Mouse (Mus musculus) hindbrain, embryonic 10.5 days (tissue): ENCODE measurements around the gene Meis3. TPM values are rescaled to one million over a fixed set of nuclear protein-coding genes. Genes with fewer than 3 reads are reported as not detected.

ENCODE experiments used
- DNase-seq: peaks from one replicate; pipeline ENCODE4 v3.0.0-alpha.2; 2017; ENCODE audit warnings: low spot score
- H3K27ac ChIP-seq: fragments of 300-500 bp; sonication (generic); 2 replicates; pipeline ENCODE4 v1.5.1; 2016; ENCODE audit warnings: mild to moderate bottlenecking, moderate library complexity
- H3K27me3 ChIP-seq: fragments of 300-500 bp; sonication (generic); 2 replicates; pipeline ENCODE4 v1.6.1; 2016; ENCODE audit warnings: mild to moderate bottlenecking; ENCODE audit not compliant: poor library complexity, insufficient read depth, severe bottlenecking
- H3K36me3 ChIP-seq: fragments of 300-500 bp; sonication (generic); 2 replicates; pipeline ENCODE4 v1.6.1; 2016; ENCODE audit warnings: mild to moderate bottlenecking, moderate library complexity
- H3K4me1 ChIP-seq: fragments of 300-500 bp; sonication (generic); replicated peaks from 2 replicates; pipeline ENCODE4 v1.6.1; 2016; ENCODE audit warnings: mild to moderate bottlenecking
- H3K4me3 ChIP-seq: fragments of 300-500 bp; sonication (generic); 2 replicates; pipeline ENCODE4 v1.5.1; 2016; ENCODE audit warnings: mild to moderate bottlenecking, moderate library complexity
- H3K9me3 ChIP-seq: fragments of 300-500 bp; sonication (generic); 2 replicates; pipeline ENCODE4 v1.6.1; 2016; ENCODE audit warnings: mild to moderate bottlenecking, moderate library complexity
- WGBS: fragments of 180-500 bp; shearing (Covaris S2); methylation state at CpG from one replicate; pipeline ENCODE4 v1.1.7; 2016; 5-methylcytosine and 5-hydroxymethylcytosine counted together
- polyA plus RNA-seq: library from polyadenylated mRNA; unstranded; fragments of >200 nt; fragmentation: Nextera tagmentation; extraction: Ambion mirVana; gene quantifications from 2 replicates; pipeline ENCODE4 v1.2.1, GENCODE M21; 2016

Gene Meis3
- polyA plus RNA-seq, 1 experiment from 2014 or later: 173 TPM

GRCm38 (mm10) chr7:16172141-16172581, 2.7 kb upstream of the Meis3 start:
- peaks cover 12% of the 10 kb centered on the region for H3K36me3 ChIP-seq
- peaks cover 17% of the 10 kb centered on the region; the same call in 1 of the 2 replicates for H3K9me3 ChIP-seq
- H3K27ac ChIP-seq: peak overlapping the region; percentile 93
- peak; percentile 82 for DNase-seq
- peak overlapping the region; percentile 22; the same call in 1 of the 2 replicates for H3K4me3 ChIP-seq
- peaks cover 58% of the 10 kb centered on the region for H3K4me1 ChIP-seq
- WGBS: 0% methylated on average over 1 of the region's 1 CpGs
- H3K27me3 ChIP-seq: no peaks in the 10 kb centered on the region

DNA sequence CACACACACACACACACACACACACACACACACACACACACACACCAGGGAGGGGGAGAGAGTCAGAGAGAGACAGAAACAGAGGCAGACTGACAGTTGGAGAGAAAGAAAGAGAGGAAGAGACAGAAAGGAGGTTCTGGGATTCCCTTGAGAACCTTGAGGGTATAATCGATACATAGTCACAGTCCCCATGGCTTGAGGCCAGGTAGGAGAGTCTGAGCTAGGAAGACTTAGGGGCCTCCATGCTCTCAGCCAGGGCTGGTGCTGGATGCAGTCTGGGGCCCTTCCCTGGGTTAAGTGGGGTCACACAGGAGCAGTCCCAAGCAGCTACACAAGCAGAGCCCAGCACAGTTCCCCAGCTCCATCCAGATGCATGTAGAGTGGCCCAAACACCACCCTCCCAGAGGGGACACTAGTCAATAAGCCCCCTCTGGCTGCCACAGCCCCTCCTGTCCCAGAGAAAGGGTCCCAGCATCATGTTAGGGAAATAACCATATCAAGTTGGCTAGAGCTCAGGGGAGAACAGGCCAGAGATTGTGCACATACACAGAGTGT, 2.2 kb upstream of the Meis3 start:
- DNase-seq: no peak
- Histone ChIP-seq H3K4me1 (peaks cover 63% of the 10 kb centered on the region), H3K36me3 (peaks cover 17% of the 10 kb centered on the region), H3K9me3 (peaks cover 13% of the 10 kb centered on the region; the same call in 1 of the 2 replicates), H3K27me3 (no peaks in the 10 kb centered on the region), H3K4me3 (peak overlapping the region; percentile 79; the same call in 1 of the 2 replicates), H3K27ac (peak overlapping the region; percentile 93)
- 28% methylated on average over 1 of the region's 1 CpGs for WGBS

- no peaks in the 10 kb centered on the region for H3K27me3 ChIP-seq
- 52% methylated on average over 5 of the region's 5 CpGs for WGBS
Measured at GRCm38 (mm10) chr7:16173146-16173545, 1.7 kb upstream of the Meis3 start.

DNA sequence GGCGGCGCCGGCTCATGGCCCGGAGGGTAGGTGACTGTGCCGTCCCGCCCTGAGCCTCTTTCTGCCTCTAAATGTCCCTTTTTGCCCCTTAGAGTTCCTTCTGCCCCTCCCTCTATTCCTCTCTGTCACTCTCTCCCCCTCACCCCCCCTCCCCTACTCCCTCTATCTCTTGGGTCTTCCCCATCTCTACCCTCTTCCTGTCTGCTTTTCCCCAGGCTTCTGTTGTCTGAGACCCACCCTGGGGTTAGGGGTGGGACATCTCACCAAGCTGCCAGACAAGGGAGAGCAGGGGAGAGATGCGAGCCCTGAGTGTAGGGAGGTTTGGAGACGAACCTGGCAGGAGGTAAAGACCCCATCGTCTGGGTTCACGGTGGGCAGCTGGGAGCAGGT, 647 bp downstream of the Meis3 start:
- Histone ChIP-seq H3K4me3 (peak overlapping the region; percentile 79), H3K27me3 (no peaks in the 10 kb centered on the region), H3K27ac (peak overlapping the region; percentile 93), H3K36me3 (peaks cover 40% of the 10 kb centered on the region), H3K4me1 (peaks cover 65% of the 10 kb centered on the region), H3K9me3 (0 out of 2 replicates have a peak, but pooled peaks cover 4% of the 10 kb centered on the region)
- WGBS: 0% methylated on average over 10 of the region's 10 CpGs
- DNase-seq: no peak

More at GRCm38 (mm10) chr7:16173146-16173545, 1.7 kb upstream of the Meis3 start:
- peak overlapping the region; percentile 93 for H3K27ac ChIP-seq
- H3K9me3 ChIP-seq: peaks cover 8% of the 10 kb centered on the region; the same call in 1 of the 2 replicates
- H3K4me1 ChIP-seq: peaks cover 65% of the 10 kb centered on the region
- peaks cover 22% of the 10 kb centered on the region for H3K36me3 ChIP-seq
- DNase-seq: no peak
- H3K4me3 ChIP-seq: peak overlapping the region; percentile 79

DNA sequence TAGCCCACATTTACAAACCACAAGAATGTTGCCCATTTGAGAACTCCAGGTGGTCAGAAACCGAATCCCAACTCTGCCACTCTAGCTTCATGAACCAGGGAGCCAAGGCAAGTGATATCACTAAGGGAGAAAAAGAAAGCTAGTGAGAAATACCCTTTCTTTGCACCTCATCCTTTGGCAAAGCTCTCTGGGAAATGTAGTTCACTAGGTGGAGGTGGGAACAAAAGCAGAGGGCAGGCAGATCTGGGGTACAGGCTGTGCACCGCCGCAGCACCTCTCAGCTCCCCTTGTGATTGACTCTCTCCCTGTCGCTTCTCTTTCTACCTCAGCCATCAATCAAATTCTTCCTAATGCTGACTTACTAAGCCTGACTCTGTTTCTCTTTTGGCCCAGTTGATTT, 3.2 kb downstream of the Meis3 start:
- Histone ChIP-seq H3K4me1 (peaks cover 46% of the 10 kb centered on the region), H3K27me3 (no peaks in the 10 kb centered on the region), H3K36me3 (peaks cover 61% of the 10 kb centered on the region), H3K27ac (no peak overlapping the region), H3K9me3 (no peaks in the 10 kb centered on the region), H3K4me3 (no peak overlapping the region)
- WGBS: 71% methylated on average over 4 of the region's 4 CpGs
- DNase-seq: no peak

GRCm38 (mm10) chr7:16183663-16184062, 8.8 kb downstream of the Meis3 start:
- 30% methylated on average over 8 of the region's 8 CpGs for WGBS
- H3K27ac ChIP-seq: no peak overlapping the region
- DNase-seq: peak; percentile 43
- H3K4me1 ChIP-seq: no peaks in the 10 kb centered on the region
- H3K9me3 ChIP-seq: no peaks in the 10 kb centered on the region
- H3K4me3 ChIP-seq: no peak overlapping the region
- H3K36me3 ChIP-seq: peaks cover 76% of the 10 kb centered on the region
- H3K27me3 ChIP-seq: no peaks in the 10 kb centered on the region

- Histone ChIP-seq H3K9me3 (no peaks in the 10 kb centered on the region), H3K27ac (no peak overlapping the region), H3K36me3 (peaks cover 42% of the 10 kb centered on the region), H3K4me3 (no peak overlapping the region), H3K4me1 (no peaks in the 10 kb centered on the region), H3K27me3 (no peaks in the 10 kb centered on the region)
- WGBS: 83% methylated on average over 8 of the region's 8 CpGs
- no peak for DNase-seq
Measured at GRCm38 (mm10) chr7:16187494-16187893, 12.6 kb downstream of the Meis3 start.

- Histone ChIP-seq H3K27me3 (no peaks in the 10 kb centered on the region), H3K27ac (no peak overlapping the region)
- 16% methylated on average over 5 of the region's 5 CpGs for WGBS
Measured at GRCm38 (mm10) chr7:16192315-16192714, 17.4 kb downstream of the Meis3 start.

DNA sequence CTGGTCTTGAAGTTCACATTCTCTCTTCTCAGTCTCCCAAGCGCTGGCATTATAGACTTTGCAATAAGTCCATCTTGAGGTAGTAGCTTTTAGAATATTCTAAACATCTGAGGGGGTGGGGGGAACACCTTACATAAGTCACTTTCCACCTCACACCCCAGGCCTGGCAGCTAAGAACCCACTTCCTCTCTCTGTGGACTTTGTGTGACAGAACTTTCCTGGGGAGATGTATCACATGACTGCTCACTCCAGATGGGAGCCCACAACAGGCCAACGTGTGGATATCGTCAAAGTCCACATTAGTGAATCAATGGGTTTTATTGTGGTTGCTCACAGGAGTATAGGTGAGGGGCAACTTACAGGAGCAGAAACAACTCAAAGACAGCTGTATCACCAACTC, 18.8 kb downstream of the Meis3 start:
- WGBS: 62% methylated on average over 3 of the region's 3 CpGs
- peaks cover 36% of the 10 kb centered on the region for H3K36me3 ChIP-seq
- H3K4me1 ChIP-seq: no peaks in the 10 kb centered on the region
- DNase-seq: no peak
- H3K27me3 ChIP-seq: no peaks in the 10 kb centered on the region
- no peak overlapping the region for H3K27ac ChIP-seq
- H3K4me3 ChIP-seq: no peak overlapping the region
- H3K9me3 ChIP-seq: no peaks in the 10 kb centered on the region

More at GRCm38 (mm10) chr7:16192315-16192714, 17.4 kb downstream of the Meis3 start:
- peak; percentile 74 for DNase-seq
- H3K36me3 ChIP-seq: peaks cover 22% of the 10 kb centered on the region
- no peaks in the 10 kb centered on the region for H3K4me1 ChIP-seq
- H3K9me3 ChIP-seq: no peaks in the 10 kb centered on the region
- no peak overlapping the region for H3K4me3 ChIP-seq

DNA sequence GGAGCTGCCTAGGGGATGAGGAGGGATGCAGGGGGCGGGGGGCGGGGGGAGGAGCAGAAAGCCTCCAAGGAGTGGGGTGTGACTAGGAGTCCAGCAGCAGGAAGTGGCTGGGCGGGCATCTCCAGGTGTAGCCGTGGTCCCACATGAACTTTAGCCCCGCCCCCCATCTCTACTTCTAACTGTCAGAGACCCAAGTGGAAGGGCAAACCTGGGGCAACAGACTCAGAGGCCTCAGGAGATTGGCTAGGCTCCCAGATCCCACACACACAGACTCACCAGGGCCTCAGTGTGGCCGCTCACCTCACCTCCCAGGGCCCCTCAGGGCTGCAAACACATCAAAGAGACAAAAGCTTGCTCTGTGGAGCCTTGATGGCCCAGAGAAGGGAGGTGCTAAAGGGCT, 21.7 kb downstream of the Meis3 start:
- Histone ChIP-seq H3K9me3 (no peaks in the 10 kb centered on the region), H3K4me1 (no peaks in the 10 kb centered on the region), H3K27me3 (no peaks in the 10 kb centered on the region), H3K36me3 (peaks cover 65% of the 10 kb centered on the region), H3K27ac (no peak overlapping the region), H3K4me3 (no peak overlapping the region)
- no peak for DNase-seq
- 84% methylated on average over 6 of the region's 6 CpGs for WGBS

DNA sequence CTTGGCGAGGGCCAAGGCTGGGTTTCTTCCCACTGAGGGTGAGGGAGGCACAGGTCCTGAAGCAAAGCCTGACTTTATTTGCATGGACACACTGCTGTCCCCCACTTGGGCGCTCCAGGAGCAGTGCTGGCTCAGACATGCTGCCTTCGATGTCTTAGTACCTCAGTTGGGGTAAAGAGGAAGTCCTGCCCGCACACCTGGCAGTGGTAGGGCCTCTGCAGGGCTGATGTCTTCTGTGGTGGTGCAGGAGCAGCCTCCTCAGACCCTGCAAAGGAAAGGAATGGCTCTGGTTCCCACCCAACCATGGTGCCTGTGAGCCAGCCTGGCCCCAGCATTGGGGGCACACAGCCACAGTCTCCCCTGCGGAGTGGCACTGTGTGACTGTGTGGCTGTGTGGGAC, 22.3 kb downstream of the Meis3 start:
- Histone ChIP-seq H3K27ac (no peak overlapping the region), H3K9me3 (no peaks in the 10 kb centered on the region), H3K4me3 (no peak overlapping the region), H3K4me1 (no peaks in the 10 kb centered on the region), H3K27me3 (no peaks in the 10 kb centered on the region), H3K36me3 (peaks cover 70% of the 10 kb centered on the region)
- DNase-seq: no peak
- 87% methylated on average over 5 of the region's 5 CpGs for WGBS

DNA sequence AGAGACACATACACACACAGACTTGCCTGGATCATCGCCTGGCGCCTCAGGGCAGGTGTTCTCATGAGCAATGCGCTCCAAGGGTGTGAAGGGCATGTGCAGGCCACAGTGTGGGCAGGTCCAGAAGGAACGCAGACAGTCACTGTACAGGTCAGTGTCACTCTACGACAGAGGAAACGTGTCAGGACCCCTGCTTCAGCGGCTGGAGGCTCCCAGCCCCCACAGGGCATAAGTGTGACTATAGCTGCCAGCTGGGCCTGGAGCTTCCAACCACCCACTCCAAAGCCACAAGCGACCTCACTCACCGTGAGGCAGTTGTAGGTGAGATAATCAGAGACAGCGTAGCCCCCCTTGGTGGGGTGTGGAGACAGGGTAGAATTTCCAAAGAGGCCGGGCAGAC, 23.6 kb downstream of the Meis3 start:
- Histone ChIP-seq H3K27me3 (no peaks in the 10 kb centered on the region), H3K4me1 (no peaks in the 10 kb centered on the region), H3K9me3 (no peaks in the 10 kb centered on the region), H3K27ac (no peak overlapping the region), H3K36me3 (peaks cover 84% of the 10 kb centered on the region), H3K4me3 (no peak overlapping the region)
- 88% methylated on average over 11 of the region's 11 CpGs for WGBS
- no peak for DNase-seq

GRCm38 (mm10) chr7:16201136-16201535, 26.2 kb downstream of the Meis3 start:
- H3K36me3 ChIP-seq: peaks cover 100% of the 10 kb centered on the region
- no peak overlapping the region for H3K27ac ChIP-seq
- WGBS: 85% methylated on average over 6 of the region's 6 CpGs
- no peaks in the 10 kb centered on the region for H3K27me3 ChIP-seq
- no peaks in the 10 kb centered on the region for H3K4me1 ChIP-seq
- H3K9me3 ChIP-seq: no peaks in the 10 kb centered on the region
- no peak overlapping the region for H3K4me3 ChIP-seq
- no peak for DNase-seq
